Mouse (Mus musculus): ENCODE results near the gene Acadm. TPM values are rescaled to one million over a fixed set of nuclear protein-coding genes. Genes with fewer than 3 reads are reported as not detected.

Acadm gene
- 91.6 and 191 TPM in 2 replicates for polyA plus RNA-seq (2012; rRNA removed; ENCODE audit: low replicate concordance)

DNA sequence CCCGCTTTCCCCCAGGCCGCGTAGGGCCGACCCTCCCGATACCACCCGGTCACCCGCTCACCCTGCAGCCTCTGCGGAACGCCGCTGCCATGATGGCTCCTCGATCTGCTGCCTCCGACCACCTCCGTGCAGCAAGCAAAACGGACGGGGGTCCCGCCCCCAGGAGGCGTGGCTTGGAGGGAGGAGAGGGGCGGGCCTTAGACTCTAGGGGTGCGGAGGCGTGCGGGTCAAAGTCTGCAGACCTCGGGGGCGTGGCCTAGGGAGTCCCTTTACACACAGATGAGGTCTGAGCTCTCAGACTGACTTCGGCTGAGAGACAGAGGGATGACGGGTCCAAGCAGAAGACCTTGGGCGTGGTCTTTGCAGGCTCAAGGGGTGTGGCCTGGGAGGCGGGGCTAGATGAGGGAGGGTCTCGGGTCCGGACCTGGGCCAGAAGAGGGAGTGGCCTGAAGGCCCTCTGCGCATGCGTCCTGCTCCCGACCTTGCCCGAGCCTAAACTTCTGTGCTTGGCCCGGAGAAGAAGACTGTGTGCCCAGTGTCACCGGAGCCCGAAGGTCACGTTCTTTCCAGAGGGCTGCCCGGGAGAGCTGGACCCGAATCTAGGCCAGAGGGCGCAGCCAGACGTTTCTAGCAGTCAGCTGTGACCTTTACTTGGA lies at the start of gene Acadm:
TSS of gene Acadm (minus strand) at position 298 of the 656 bp plus-strand sequence.

DNA sequence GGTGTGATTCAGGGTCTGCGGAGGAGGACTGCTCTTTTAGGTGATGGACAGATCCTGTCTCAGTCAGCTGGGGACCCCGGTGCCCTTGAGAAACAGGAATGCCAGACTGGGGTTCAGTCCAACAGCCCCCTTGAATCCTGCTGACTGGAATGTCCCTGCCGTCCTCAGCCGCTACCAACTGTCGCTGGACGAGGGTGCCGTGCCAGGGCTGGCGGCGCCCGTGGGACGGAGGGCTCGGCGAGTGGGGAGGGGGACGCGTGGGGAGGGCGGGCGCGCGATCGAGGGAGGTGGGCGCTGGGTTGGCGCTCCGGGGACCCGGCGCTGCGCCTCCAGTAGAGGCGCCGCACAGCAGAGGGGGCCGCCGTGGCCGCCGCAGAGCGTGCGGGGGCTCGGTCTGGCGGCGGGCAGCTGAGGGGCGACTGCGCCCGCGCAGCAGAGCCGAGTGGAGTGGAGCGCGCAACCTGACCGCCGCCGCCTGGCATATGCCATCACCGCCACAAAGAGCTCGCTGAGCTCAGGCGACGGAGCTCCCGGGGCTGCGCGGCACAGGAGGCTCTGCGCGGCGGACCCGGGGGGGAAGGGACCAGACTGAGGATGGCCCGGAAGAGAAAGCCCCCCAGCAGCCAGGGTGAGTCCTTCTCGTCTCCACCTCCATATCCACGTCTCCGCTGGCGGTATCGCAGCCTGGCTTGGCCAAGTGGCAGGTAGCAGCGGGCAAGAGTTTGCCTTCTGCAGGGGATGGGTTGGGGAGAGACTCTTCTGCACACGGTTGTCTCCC lies 28.9 kb upstream of the Acadm start, which contains the start of gene Slc44a5:
TSS of gene Slc44a5 (plus strand) at position 266 of the 778 bp plus-strand sequence.

DNA sequence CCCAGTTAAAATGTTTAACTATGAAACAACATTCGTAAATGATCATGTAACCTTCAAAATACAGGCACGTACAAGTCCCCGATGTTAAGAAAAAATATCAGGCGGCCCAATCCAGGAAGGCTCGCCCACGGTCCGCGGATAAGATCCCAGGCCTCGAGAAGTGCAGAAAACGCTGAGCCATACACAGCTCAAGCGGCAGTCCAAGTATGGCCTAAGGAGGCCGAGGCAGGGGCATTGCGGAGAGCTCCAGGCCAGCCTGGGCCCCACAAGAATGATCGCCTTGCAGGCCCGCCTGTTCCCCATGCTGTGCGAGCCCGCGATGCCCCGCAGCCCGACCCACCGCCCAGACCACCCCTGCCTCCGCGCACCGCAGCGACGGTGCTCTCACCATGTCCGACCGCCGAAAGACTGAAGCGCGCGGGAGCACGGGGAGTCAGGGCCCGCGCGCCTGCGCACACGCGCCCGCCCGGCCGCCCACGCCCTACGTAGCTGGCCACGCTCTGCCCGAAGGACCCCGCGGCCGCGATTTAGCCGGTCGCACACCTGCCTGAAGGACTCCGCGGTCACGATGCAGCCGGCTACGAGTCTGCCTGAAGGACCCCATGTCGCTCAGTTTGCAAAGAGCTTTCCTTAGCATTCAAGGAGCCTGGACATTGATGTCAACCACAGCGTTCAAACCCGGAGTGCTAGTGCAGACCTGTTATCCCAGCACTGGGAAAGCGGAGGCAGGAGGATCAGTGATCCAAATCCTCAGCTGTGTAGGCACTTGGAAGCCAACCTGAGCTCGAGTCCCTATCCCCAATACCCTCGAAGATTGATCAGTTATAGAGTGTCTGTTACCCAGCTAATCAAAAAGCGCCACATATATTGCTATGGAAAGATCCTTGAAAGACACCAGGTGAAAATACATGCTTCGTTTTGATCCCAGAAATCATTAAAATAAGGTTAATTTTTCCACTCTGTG lies 31.6 kb downstream of the Acadm start, which contains the start of gene Rabggtb:
TSS of gene Rabggtb (minus strand) at position 464 of the 964 bp plus-strand sequence.

DNA sequence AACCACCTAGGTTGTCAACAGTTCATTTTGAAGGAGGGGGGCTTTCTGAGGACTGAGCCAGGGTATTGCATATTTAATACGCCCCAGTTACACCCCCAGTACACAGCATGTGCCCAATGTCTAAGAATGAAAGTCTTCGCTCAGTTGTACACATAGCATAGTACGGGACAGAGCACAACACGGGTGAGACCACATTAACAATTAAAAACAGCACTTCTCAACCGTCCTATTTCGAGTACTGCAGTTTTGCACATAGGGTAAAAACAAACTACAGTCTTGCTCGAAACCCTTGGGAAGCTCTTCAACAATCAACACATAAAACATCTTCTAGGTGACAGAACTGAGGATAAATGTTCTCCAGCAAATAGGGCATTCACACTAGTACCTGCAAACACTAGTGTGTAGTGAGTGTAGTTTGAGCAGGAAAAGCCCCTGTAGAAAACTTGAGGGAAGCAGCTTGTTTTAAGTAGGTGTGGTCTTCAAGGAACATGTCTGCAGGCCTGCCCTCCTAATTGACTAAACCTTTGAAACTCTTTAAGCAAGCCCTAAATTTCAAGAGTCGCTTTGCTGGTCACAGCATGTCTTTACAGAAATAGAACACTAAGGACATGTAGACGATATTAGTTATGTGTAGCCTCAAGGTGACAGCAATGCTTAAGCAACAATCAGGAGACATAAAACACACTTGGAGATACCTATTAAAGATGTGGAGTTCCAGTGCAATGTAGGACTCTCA lies 38.1 kb downstream of the Acadm start, which contains the start of gene Msh4:
TSS of gene Msh4 (minus strand) at position 3 of the 736 bp plus-strand sequence.

Other genes starting within 250 kb of the Acadm start
- gene St6galnac3, start 219.5 kb downstream of the Acadm start, polyA plus RNA-seq (2012; rRNA removed; ENCODE audit: low replicate concordance) = 2.4 and 5.5 TPM in 2 replicates
- gene Asb17, start 100.4 kb downstream of the Acadm start, polyA plus RNA-seq (2012; rRNA removed; ENCODE audit: low replicate concordance) = not detected in 2 replicates
- 0.03 and 0.04 TPM in 2 replicates for gene Msh4, start 38.5 kb downstream of the Acadm start, polyA plus RNA-seq (2012; rRNA removed; ENCODE audit: low replicate concordance)
- 38.6 and 57.8 TPM in 2 replicates for gene Rabggtb, start 31.6 kb downstream of the Acadm start, polyA plus RNA-seq (2012; rRNA removed; ENCODE audit: low replicate concordance)
- 0.10 and 0.21 TPM in 2 replicates for gene Slc44a5, start 28.8 kb upstream of the Acadm start, polyA plus RNA-seq (2012; rRNA removed; ENCODE audit: low replicate concordance)